26 mouse cellular contexts compared by ENCODE assay signal in the genomic region with DNA sequence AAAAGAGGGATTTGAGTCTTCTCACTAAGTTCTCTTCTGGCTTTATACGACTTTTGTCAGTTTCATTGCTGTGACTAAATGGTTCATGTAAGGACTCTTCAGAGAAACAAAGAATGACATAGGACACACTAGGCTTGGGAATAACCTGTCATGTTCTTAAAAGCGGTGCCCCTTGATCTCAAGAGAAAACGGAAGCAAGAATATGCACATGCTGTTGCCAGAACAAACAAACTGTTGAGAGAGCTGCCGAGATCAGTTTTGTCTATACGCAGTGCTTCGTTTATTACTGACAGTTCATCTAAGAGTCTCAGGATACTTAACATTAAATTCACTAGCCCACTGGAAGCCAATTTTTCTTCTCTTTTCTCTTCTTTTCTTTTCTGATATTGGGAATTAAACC.
"Had no signal": no experiment of that assay in that cellular context is flagged by ENCODE, and none has a peak within 500 bp of the region (broad histone marks: within the 10 kb centered on the region; RNA-seq: fewer than 3 reads in every experiment).

No protein-coding gene starts in this region.

- H3K9me3 ChIP-seq: heart, embryonic 13.5 days; heart, embryonic 15.5 days; hindbrain, embryonic 10.5 days; hindbrain, embryonic 12.5 days; limb, embryonic 10.5 days; limb, embryonic 12.5 days; liver, embryonic 12.5 days had no signal

- H3K27me3 ChIP-seq: heart, embryonic 13.5 days; heart, embryonic 15.5 days; hindbrain, embryonic 12.5 days; limb, embryonic 12.5 days; liver, embryonic 12.5 days had no signal

- H3K4me3 ChIP-seq: gastrocnemius, adult 2 months; heart, adult 2 months; heart, embryonic 13.5 days; heart, embryonic 15.5 days; hindbrain, embryonic 10.5 days; hindbrain, embryonic 12.5 days; layer of hippocampus, adult 2 months; left cerebral cortex, adult 2 months; limb, embryonic 10.5 days; limb, embryonic 12.5 days; liver, embryonic 12.5 days had no signal

- ATAC-seq: forebrain, embryonic 16.5 days; hindbrain, embryonic 16.5 days; inflammation-experienced regulatory T-cells, adult 6 months; intestine, embryonic 16.5 days; liver, embryonic 12.5 days had no signal

- H3K36me3 ChIP-seq: heart, embryonic 13.5 days; heart, embryonic 15.5 days; hindbrain, embryonic 12.5 days had no signal

- H3K4me2 ChIP-seq: heart, embryonic 11.5 days; heart, embryonic 13.5 days; heart, embryonic 15.5 days; hindbrain, embryonic 12.5 days; hindbrain, embryonic 14.5 days; limb, embryonic 12.5 days; liver, embryonic 12.5 days had no signal

- H3K27ac ChIP-seq: gastrocnemius, adult 2 months; heart, adult 2 months; heart, embryonic 13.5 days; heart, embryonic 15.5 days; hindbrain, embryonic 10.5 days; hindbrain, embryonic 12.5 days; hindbrain, embryonic 14.5 days; limb, embryonic 10.5 days; limb, embryonic 12.5 days; liver, embryonic 12.5 days had no signal

- H3K9ac ChIP-seq: heart, embryonic 13.5 days; heart, embryonic 15.5 days; hindbrain, embryonic 12.5 days; hindbrain, embryonic 14.5 days; limb, embryonic 12.5 days; liver, embryonic 12.5 days had no signal

- DNase-seq: gastrocnemius, adult 2 months; gastrocnemius, postnatal 10 days; gastrocnemius, postnatal 25 days; heart, adult 2 months; heart, postnatal 14 days; heart, postnatal 4 days; kidney, adult 18-20 months; kidney, adult 8-10 months; kidney, postnatal 14 days; kidney, postnatal 36 days; liver had no signal
